Mouse (Mus musculus) heart, postnatal 4 days (tissue): ENCODE measurements at regions not wholly inside any gene's neighbourhood (a gene's known extent, or its start where the extent isn't known, plus 50 kb on each side); places are given as distances from the start of the nearest gene placed in this dataset.
"Not testable (repeated sequence)": the region's sequence is repeated elsewhere in the genome, so short reads cannot be mapped to it uniquely, and the experiment has no call there.

Source experiments
- DNase-seq: peaks from one replicate; pipeline ENCODE4 v3.0.0; 2021

- no peak for DNase-seq
These were observed 574.4 kb downstream of the Cypt12 start for GRCm38 (mm10) chr3:18522562-18522961.

- DNase-seq = no peak
These were observed 575.8 kb downstream of the Cypt12 start for GRCm38 (mm10) chr3:18524011-18524410.

- no peak for DNase-seq
These were observed 609.0 kb downstream of the Cypt12 start for GRCm38 (mm10) chr3:18557201-18557600.

GRCm38 (mm10) chr3:18560282-18560785 is 612.1 kb downstream of the Cypt12 start:
- no peak for DNase-seq

GRCm38 (mm10) chr3:18580911-18581626 is 632.9 kb downstream of the Cypt12 start:
- not testable (repeated sequence) for DNase-seq

- DNase-seq = no peak
These were observed 672.4 kb downstream of the Cypt12 start for GRCm38 (mm10) chr3:18620608-18621007.

GRCm38 (mm10) chr3:18623831-18624304 is 675.7 kb downstream of the Cypt12 start:
- DNase-seq = peak; percentile 62

- DNase-seq = peak; percentile 53
These were observed 676.4 kb downstream of the Cypt12 start for GRCm38 (mm10) chr3:18624381-18625145.

- peak; percentile 17 for DNase-seq
These were observed 677.5 kb downstream of the Cypt12 start for GRCm38 (mm10) chr3:18625395-18626328.

- no peak for DNase-seq
These were observed 678.2 kb downstream of the Cypt12 start for GRCm38 (mm10) chr3:18626375-18626774.

GRCm38 (mm10) chr3:18626820-18627219 is 678.6 kb downstream of the Cypt12 start:
- no peak for DNase-seq

GRCm38 (mm10) chr3:18629233-18629632 is 681.0 kb downstream of the Cypt12 start:
- no peak for DNase-seq

GRCm38 (mm10) chr3:18631601-18632000 is 683.4 kb downstream of the Cypt12 start:
- DNase-seq = no peak

GRCm38 (mm10) chr3:18634855-18635254 is 686.6 kb downstream of the Cypt12 start:
- no peak for DNase-seq

- no peak for DNase-seq
These were observed 689.3 kb downstream of the Cypt12 start for GRCm38 (mm10) chr3:18637553-18637952.

- DNase-seq = no peak
These were observed 692.1 kb downstream of the Cypt12 start for GRCm38 (mm10) chr3:18640286-18640685.

GRCm38 (mm10) chr3:18641688-18642087 is 693.5 kb downstream of the Cypt12 start:
- DNase-seq = no peak

- DNase-seq = peak; percentile 14
These were observed 695.3 kb downstream of the Cypt12 start for GRCm38 (mm10) chr3:18643408-18644035.

- DNase-seq = peak; percentile 12
These were observed 697.3 kb downstream of the Cypt12 start for GRCm38 (mm10) chr3:18645481-18645880.

- no peak for DNase-seq
These were observed 697.7 kb downstream of the Cypt12 start for GRCm38 (mm10) chr3:18645927-18646326.

- no peak for DNase-seq
These were observed 705.3 kb downstream of the Cypt12 start for GRCm38 (mm10) chr3:18653557-18653956.

- DNase-seq = no peak
These were observed 717.5 kb downstream of the Cypt12 start for GRCm38 (mm10) chr3:18665738-18666137.
